Mouse (Mus musculus): ENCODE data around the gene Tmem101. TPM values are rescaled to one million over a fixed set of nuclear protein-coding genes. Genes with fewer than 3 reads are reported as not detected.

Tmem101 gene
- polyA plus RNA-seq, 1 experiment from 2014 or later = 37.9 TPM

GRCm38 (mm10) chr11:102145471-102146001, 10.7 kb downstream of the Tmem101 start, which contains the start of gene Nags:
Gene Nags, plus strand, starts transcription at chr11:102145513.
- Histone ChIP-seq H3K27ac (no peak within 1 kb of the TSS), H3K4me3 (peak within 1 kb of the TSS; percentile 28), H3K4me1 (peaks cover 19% of the 10 kb centered on the region), H3K36me3 (no peaks in the 10 kb centered on the region), H3K4me2 (replicated peaks) (peak within 1 kb of the TSS; percentile 44), H3K9me3 (replicated peaks) (no peaks in the 10 kb centered on the region), H3K27me3 (peaks cover 79% of the 10 kb centered on the region), H3K9ac (no peak within 1 kb of the TSS)
- ATAC-seq (ENCODE audit: low FRiP score) = no peak
- WGBS = 2% methylated on average over 50 of the region's 50 CpGs

GRCm38 (mm10) chr11:102144957-102145470, 11.2 kb downstream of the Tmem101 start:
- Histone ChIP-seq H3K36me3 (no peaks in the 10 kb centered on the region), H3K4me2 (replicated peaks) (peak overlapping the region; percentile 44), H3K9me3 (replicated peaks) (no peaks in the 10 kb centered on the region), H3K27me3 (peaks cover 80% of the 10 kb centered on the region), H3K4me1 (peaks cover 19% of the 10 kb centered on the region), H3K4me3 (peak overlapping the region; percentile 28), H3K9ac (no peak overlapping the region), H3K27ac (no peak overlapping the region)
- no peak for ATAC-seq (ENCODE audit: low FRiP score)
- WGBS = 22% methylated on average over 13 of the region's 13 CpGs

GRCm38 (mm10) chr11:102142355-102142754, 13.8 kb downstream of the Tmem101 start:
- Histone ChIP-seq H3K9me3 (replicated peaks) (no peaks in the 10 kb centered on the region), H3K4me2 (replicated peaks) (no peak overlapping the region), H3K27me3 (peaks cover 64% of the 10 kb centered on the region), H3K4me1 (peaks cover 18% of the 10 kb centered on the region), H3K4me3 (no peak overlapping the region), H3K9ac (no peak overlapping the region), H3K36me3 (no peaks in the 10 kb centered on the region), H3K27ac (no peak overlapping the region)
- WGBS = 74% methylated on average over 7 of the region's 7 CpGs
- ATAC-seq (ENCODE audit: low FRiP score) = no peak

- no peak for ATAC-seq (ENCODE audit: low FRiP score)
- Histone ChIP-seq H3K4me2 (replicated peaks) (no peak overlapping the region), H3K36me3 (no peaks in the 10 kb centered on the region), H3K4me3 (no peak overlapping the region), H3K27me3 (peaks cover 48% of the 10 kb centered on the region), H3K4me1 (peaks cover 4% of the 10 kb centered on the region), H3K27ac (no peak overlapping the region), H3K9me3 (replicated peaks) (no peaks in the 10 kb centered on the region), H3K9ac (no peak overlapping the region)
- 4% methylated on average over 5 of the region's 5 CpGs for WGBS
These were observed 15.7 kb downstream of the Tmem101 start for GRCm38 (mm10) chr11:102140508-102140907.

GRCm38 (mm10) chr11:102138447-102138740, 17.8 kb downstream of the Tmem101 start:
- WGBS = 1% methylated on average over 18 of the region's 18 CpGs
- ATAC-seq (ENCODE audit: low FRiP score) = no peak
- H3K9me3 ChIP-seq (replicated peaks) = no peaks in the 10 kb centered on the region

GRCm38 (mm10) chr11:102137625-102138446, 18.4 kb downstream of the Tmem101 start:
- Histone ChIP-seq H3K4me3 (0 out of 2 replicates have a peak overlapping the region, but pooled peaks have one; percentile 2), H3K4me2 (replicated peaks) (peak overlapping the region; percentile 49), H3K36me3 (no peaks in the 10 kb centered on the region), H3K27me3 (peaks cover 21% of the 10 kb centered on the region), H3K4me1 (peaks cover 10% of the 10 kb centered on the region), H3K27ac (no peak overlapping the region), H3K9me3 (replicated peaks) (no peaks in the 10 kb centered on the region), H3K9ac (0 out of 2 replicates have a peak overlapping the region, but pooled peaks have one; percentile 46)
- no peak for ATAC-seq (ENCODE audit: low FRiP score)
- 47% methylated on average over 13 of the region's 13 CpGs for WGBS

More at GRCm38 (mm10) chr11:102138447-102138740, 17.8 kb downstream of the Tmem101 start:
- Histone ChIP-seq H3K4me1 (peaks cover 10% of the 10 kb centered on the region), H3K36me3 (no peaks in the 10 kb centered on the region), H3K27me3 (peaks cover 27% of the 10 kb centered on the region), H3K4me3 (0 out of 2 replicates have a peak overlapping the region, but pooled peaks have one; percentile 2), H3K4me2 (replicated peaks) (peak overlapping the region; percentile 49), H3K9ac (0 out of 2 replicates have a peak overlapping the region, but pooled peaks have one; percentile 46), H3K27ac (no peak overlapping the region)

GRCm38 (mm10) chr11:102134516-102134915, 21.7 kb downstream of the Tmem101 start:
- H3K4me2 ChIP-seq (replicated peaks) = no peak overlapping the region
- H3K9me3 ChIP-seq (replicated peaks) = no peaks in the 10 kb centered on the region
- ATAC-seq (ENCODE audit: low FRiP score) = peak; percentile 53; the same call in 1 of the 2 replicates
- H3K27ac ChIP-seq = no peak overlapping the region
- H3K4me3 ChIP-seq = no peak overlapping the region
- H3K4me1 ChIP-seq = peaks cover 10% of the 10 kb centered on the region
- WGBS = 31% methylated on average over 4 of the region's 4 CpGs
- H3K36me3 ChIP-seq = no peaks in the 10 kb centered on the region
- H3K9ac ChIP-seq = 0 out of 2 replicates have a peak overlapping the region, but pooled peaks have one; percentile 13
- H3K27me3 ChIP-seq = peaks cover 12% of the 10 kb centered on the region

- Histone ChIP-seq H3K9ac (no peak overlapping the region), H3K4me2 (replicated peaks) (no peak overlapping the region), H3K4me1 (no peaks in the 10 kb centered on the region), H3K36me3 (no peaks in the 10 kb centered on the region), H3K27ac (no peak overlapping the region), H3K27me3 (0 out of 2 replicates have a peak, but pooled peaks cover 8% of the 10 kb centered on the region), H3K9me3 (replicated peaks) (no peaks in the 10 kb centered on the region), H3K4me3 (no peak overlapping the region)
- 89% methylated on average over 6 of the region's 6 CpGs for WGBS
- no peak for ATAC-seq (ENCODE audit: low FRiP score)
These were observed 38.8 kb downstream of the Tmem101 start for GRCm38 (mm10) chr11:102117386-102117785.

GRCm38 (mm10) chr11:102116241-102116640, 40.0 kb downstream of the Tmem101 start:
- Histone ChIP-seq H3K4me3 (no peak overlapping the region), H3K27me3 (0 out of 2 replicates have a peak, but pooled peaks cover 8% of the 10 kb centered on the region), H3K9ac (no peak overlapping the region), H3K36me3 (no peaks in the 10 kb centered on the region), H3K4me1 (no peaks in the 10 kb centered on the region), H3K9me3 (replicated peaks) (no peaks in the 10 kb centered on the region), H3K4me2 (replicated peaks) (no peak overlapping the region), H3K27ac (no peak overlapping the region)
- WGBS = 84% methylated on average over 8 of the region's 8 CpGs
- ATAC-seq (ENCODE audit: low FRiP score) = no peak

- no peak for ATAC-seq (ENCODE audit: low FRiP score)
- H3K9me3 ChIP-seq (replicated peaks) = no peaks in the 10 kb centered on the region
- H3K27me3 ChIP-seq = peaks cover 42% of the 10 kb centered on the region
- H3K27ac ChIP-seq = no peak overlapping the region
- H3K36me3 ChIP-seq = no peaks in the 10 kb centered on the region
- peaks cover 7% of the 10 kb centered on the region; the same call in 1 of the 2 replicates for H3K4me1 ChIP-seq
- H3K9ac ChIP-seq = no peak overlapping the region
- no peak overlapping the region for H3K4me2 ChIP-seq (replicated peaks)
- 85% methylated on average over 5 of the region's 5 CpGs for WGBS
- H3K4me3 ChIP-seq = no peak overlapping the region
These were observed 44.6 kb downstream of the Tmem101 start for GRCm38 (mm10) chr11:102111576-102111975.

GRCm38 (mm10) chr11:102107732-102108131, 48.5 kb downstream of the Tmem101 start, which contains the start of gene Pyy:
Gene Pyy, minus strand, starts transcription at chr11:102107832.
- H3K9ac ChIP-seq = no peak within 1 kb of the TSS; the same call in 1 of the 2 replicates
- H3K27ac ChIP-seq = no peak within 1 kb of the TSS
- no peaks in the 10 kb centered on the region for H3K9me3 ChIP-seq (replicated peaks)
- no peaks in the 10 kb centered on the region for H3K36me3 ChIP-seq
- 12% methylated on average over 9 of the region's 9 CpGs for WGBS
- peaks cover 7% of the 10 kb centered on the region; the same call in 1 of the 2 replicates for H3K4me1 ChIP-seq
- H3K27me3 ChIP-seq = peaks cover 72% of the 10 kb centered on the region
- 0 out of 2 replicates have a peak within 1 kb of the TSS, but pooled peaks have one; percentile 4 for H3K4me3 ChIP-seq
- no peak for ATAC-seq (ENCODE audit: low FRiP score)
- peak within 1 kb of the TSS; percentile 19; the same call in 1 of the 2 replicates for H3K4me2 ChIP-seq (replicated peaks)

- Histone ChIP-seq H3K4me3 (0 out of 2 replicates have a peak overlapping the region, but pooled peaks have one; percentile 4), H3K9me3 (replicated peaks) (no peaks in the 10 kb centered on the region), H3K4me1 (peaks cover 7% of the 10 kb centered on the region; the same call in 1 of the 2 replicates), H3K9ac (no peak overlapping the region; the same call in 1 of the 2 replicates), H3K36me3 (no peaks in the 10 kb centered on the region), H3K4me2 (replicated peaks) (peak overlapping the region; percentile 19; the same call in 1 of the 2 replicates), H3K27ac (no peak overlapping the region), H3K27me3 (peaks cover 77% of the 10 kb centered on the region)
- WGBS = 2% methylated on average over 21 of the region's 21 CpGs
- no peak for ATAC-seq (ENCODE audit: low FRiP score)
These were observed 49.3 kb downstream of the Tmem101 start for GRCm38 (mm10) chr11:102106911-102107310.

Measured in hindbrain, embryonic 12.5 days (tissue).